Mouse (Mus musculus) C3H10T1/2 (cell line): ENCODE results near the gene Olfr331. TPM values are rescaled to one million over a fixed set of nuclear protein-coding genes. Genes with fewer than 3 reads are reported as not detected.

ENCODE experiments used
- polyA plus RNA-seq, 2 experiments: library from polyadenylated mRNA; unstranded; fragments of >200 nt; fragmentation: generic; extraction: Trizol; gene quantifications; one replicate each; pipeline ENCODE4 v1.2.1; 2012; ENCODE audit warnings: missing spikeins in 2 of 2

Gene Olfr331
- polyA plus RNA-seq = not detected

DNA sequence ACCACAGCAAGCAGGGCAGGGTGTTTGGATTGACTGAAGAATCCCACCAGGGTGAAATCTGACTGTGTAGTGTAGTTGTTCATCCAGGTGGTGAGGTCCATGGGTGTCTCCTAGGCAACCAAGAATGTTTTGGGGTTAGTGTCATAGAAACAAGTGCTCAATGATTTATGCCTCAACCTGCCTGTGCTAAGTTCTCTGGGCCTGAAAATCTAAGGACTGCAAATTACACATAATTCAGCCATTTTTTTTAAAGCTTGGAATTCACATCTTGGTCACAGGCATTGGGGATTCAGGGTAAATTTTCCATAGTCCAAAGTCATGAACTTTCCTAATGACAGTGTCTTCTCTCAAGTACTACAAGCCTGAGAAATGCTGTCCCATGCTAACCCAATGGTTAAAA is at the start of gene Olfr331:
Gene Olfr331, minus strand, starts transcription at position 101 of the 400 bp plus-strand sequence.

GRCm38 (mm10) chr11:58546322-58546721 is 44.0 kb upstream of the Olfr331 start, which contains the start of gene Olfr329-ps:
Gene Olfr329-ps, minus strand, starts transcription at chr11:58546422.

GRCm38 (mm10) chr11:58534736-58535135 is 32.4 kb upstream of the Olfr331 start, which contains the start of gene Olfr330:
Gene Olfr330, minus strand, starts transcription at chr11:58534836.

GRCm38 (mm10) chr11:58492455-58492854 is 9.9 kb downstream of the Olfr331 start, which contains the start of gene Olfr332:
Gene Olfr332, minus strand, starts transcription at chr11:58492555.

DNA sequence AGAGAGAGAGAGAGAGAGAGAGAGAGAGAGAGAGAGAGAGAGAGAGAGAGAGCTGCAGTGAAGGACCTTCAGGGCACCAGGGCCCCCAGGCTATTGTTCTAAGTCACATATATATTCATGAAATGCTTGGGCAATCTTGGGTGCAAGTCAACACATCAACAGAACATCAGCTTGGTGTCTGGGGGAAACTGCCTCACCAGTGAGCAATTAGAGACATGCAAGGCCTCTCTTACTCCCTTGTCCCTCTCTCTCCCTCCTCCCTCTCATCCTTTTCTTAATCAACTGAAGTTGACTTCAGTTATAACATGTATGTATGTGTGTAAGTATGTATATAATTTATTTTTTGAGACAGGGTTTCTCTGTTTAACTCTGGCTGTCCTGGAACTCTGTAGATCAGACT is 40.2 kb downstream of the Olfr331 start, which contains the start of gene Olfr30:
Gene Olfr30, minus strand, starts transcription at position 101 of the 400 bp plus-strand sequence.

DNA sequence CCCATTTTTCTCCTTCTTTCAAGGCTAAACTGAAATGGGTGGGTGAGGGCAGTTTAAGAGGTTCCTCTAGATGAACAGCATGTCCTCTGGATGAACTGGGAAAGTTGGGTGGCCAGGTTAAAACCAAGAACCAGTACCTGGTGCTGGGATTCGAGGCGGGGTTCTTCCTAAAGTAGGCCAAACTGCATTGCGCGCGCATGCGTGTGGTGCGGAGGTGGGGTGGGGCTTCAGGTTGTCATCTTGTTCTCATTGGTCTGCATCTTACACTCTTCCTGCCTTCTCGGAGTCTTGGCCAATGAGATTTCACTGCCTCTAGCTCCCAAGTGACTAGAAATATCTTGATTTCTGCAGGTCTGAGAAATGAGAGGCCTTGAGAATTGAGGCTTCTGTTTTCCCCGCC is 49.6 kb downstream of the Olfr331 start, which contains the start of gene Lypd9:
Gene Lypd9, minus strand, starts transcription at position 165 of the 400 bp plus-strand sequence.

Other genes starting within 250 kb of the Olfr331 start
- not detected for gene 4930438A08Rik, start 227.8 kb downstream of the Olfr331 start, polyA plus RNA-seq
- gene Zfp692, start 195.5 kb downstream of the Olfr331 start, polyA plus RNA-seq = 10 to 100 TPM in 1 of 2 experiments, 1 to 10 TPM in 1; 4.4 to 10.7 TPM
- 10 to 100 TPM; 15.1 to 17.3 TPM for gene Zfp672, start 172.2 kb downstream of the Olfr331 start, polyA plus RNA-seq
- gene Sh3bp5l, start 171.8 kb downstream of the Olfr331 start, polyA plus RNA-seq = 10 to 100 TPM; 17.9 to 33.6 TPM
- not detected for gene Lypd8, start 123.5 kb downstream of the Olfr331 start, polyA plus RNA-seq
- gene 1810065E05Rik, start 81.5 kb downstream of the Olfr331 start, polyA plus RNA-seq = not detected
- gene Gm12253, start 70.0 kb downstream of the Olfr331 start, polyA plus RNA-seq = not detected
- not detected for gene Lypd9, start 49.6 kb downstream of the Olfr331 start, polyA plus RNA-seq
- not detected for gene Olfr30, start 40.3 kb downstream of the Olfr331 start, polyA plus RNA-seq
- gene Olfr332, start 10.0 kb downstream of the Olfr331 start, polyA plus RNA-seq = not detected
- not detected for gene Olfr330, start 32.3 kb upstream of the Olfr331 start, polyA plus RNA-seq
- not detected for gene Olfr329-ps, start 43.9 kb upstream of the Olfr331 start, polyA plus RNA-seq
- gene Olfr328, start 53.1 kb upstream of the Olfr331 start, polyA plus RNA-seq = not detected
- gene Olfr224, start 68.0 kb upstream of the Olfr331 start, polyA plus RNA-seq = not detected
- gene Olfr325, start 75.2 kb upstream of the Olfr331 start, polyA plus RNA-seq = not detected
- not detected for gene Olfr324, start 92.5 kb upstream of the Olfr331 start, polyA plus RNA-seq
- gene 2210407C18Rik, start 113.5 kb upstream of the Olfr331 start, polyA plus RNA-seq = not detected
- gene Olfr323, start 127.9 kb upstream of the Olfr331 start, polyA plus RNA-seq = not detected
- not detected for gene Trim58, start 137.9 kb upstream of the Olfr331 start, polyA plus RNA-seq
- gene Olfr322, start 156.2 kb upstream of the Olfr331 start, polyA plus RNA-seq = not detected
- gene Olfr320, start 178.5 kb upstream of the Olfr331 start, polyA plus RNA-seq = not detected
- gene Olfr319, start 196.6 kb upstream of the Olfr331 start, polyA plus RNA-seq = not detected
- not detected for gene Olfr318, start 221.4 kb upstream of the Olfr331 start, polyA plus RNA-seq
- not detected for gene Olfr317, start 236.6 kb upstream of the Olfr331 start, polyA plus RNA-seq